Mouse (Mus musculus) stomach, postnatal 0 days (tissue): ENCODE data around the gene Uqcrq. TPM values are rescaled to one million over a fixed set of nuclear protein-coding genes. Genes with fewer than 3 reads are reported as not detected.
"Not testable (repeated sequence)": the region's sequence is repeated elsewhere in the genome, so short reads cannot be mapped to it uniquely, and the experiment has no call there.

ENCODE experiments used
- ATAC-seq: fragments of 200-750 bp; cut with Nextera tagmentation; 2 replicates; pipeline ENCODE4 v1.8.0; 2017; ENCODE audit not compliant: low FRiP score, low TSS enrichment
- DNase-seq: peaks from one replicate; pipeline ENCODE4 v3.0.0-alpha.2; 2016; ENCODE audit warnings: low spot score
- H3K27ac ChIP-seq: fragments of 300-500 bp; sonication (generic); replicated peaks from 2 replicates; pipeline ENCODE4 v1.5.1; 2014; ENCODE audit warnings: mild to moderate bottlenecking, control low read depth
- H3K27me3 ChIP-seq: fragments of 300-500 bp; sonication (generic); 2 replicates; pipeline ENCODE4 v1.6.1; 2014; ENCODE audit warnings: low read length; ENCODE audit not compliant: control insufficient read depth, insufficient read depth
- H3K36me3 ChIP-seq: fragments of 300-500 bp; sonication (generic); 2 replicates; pipeline ENCODE4 v1.6.1; 2014; ENCODE audit warnings: low read length, mixed read lengths; ENCODE audit not compliant: control insufficient read depth, insufficient read depth
- H3K4me1 ChIP-seq: fragments of 300-500 bp; sonication (generic); replicated peaks from 2 replicates; pipeline ENCODE4 v1.6.1; 2014; ENCODE audit warnings: antibody characterized with exemption; ENCODE audit not compliant: control insufficient read depth, insufficient read depth
- H3K4me2 ChIP-seq: fragments of 300-500 bp; sonication (generic); replicated peaks from 2 replicates; pipeline ENCODE4 v1.6.1; 2014; ENCODE audit warnings: low read depth, mild to moderate bottlenecking, control low read depth, moderate library complexity
- H3K4me3 ChIP-seq: fragments of 300-500 bp; sonication (generic); 2 replicates; pipeline ENCODE4 v1.5.1; 2014; ENCODE audit warnings: low read depth, low read length, control low read depth
- H3K9ac ChIP-seq: fragments of 300-500 bp; sonication (generic); 2 replicates; pipeline ENCODE4 v1.6.1; 2014; ENCODE audit warnings: mild to moderate bottlenecking, low read length, control low read depth, mixed read lengths
- H3K9me3 ChIP-seq: fragments of 300-500 bp; sonication (generic); 2 replicates; pipeline ENCODE4 v1.6.1; 2016; ENCODE audit warnings: low read length; ENCODE audit not compliant: control insufficient read depth
- CTCF ChIP-seq: IDR thresholded peaks from 2 replicates; pipeline ENCODE4 v1.5.1; 2016; ENCODE audit warnings: antibody characterized with exemption, low read depth, mild to moderate bottlenecking, moderate library complexity
- EP300 ChIP-seq: optimal IDR thresholded peaks from 2 replicates; pipeline ENCODE3; 2016; ENCODE audit warnings: antibody characterized with exemption
- WGBS: fragments of 180-500 bp; shearing (Covaris S2); extraction: QIAGEN DNeasy Blood & Tissue Kit; methylation state at CpG from one replicate; pipeline ENCODE4 v1.1.7; 2014; 5-methylcytosine and 5-hydroxymethylcytosine counted together
- polyA plus RNA-seq: library from polyadenylated mRNA; unstranded; fragments of >200 nt; fragmentation: Nextera tagmentation; extraction: Ambion mirVana; gene quantifications from 2 replicates; pipeline ENCODE4 v1.2.1, GENCODE M21; 2015

Gene Uqcrq
- polyA plus RNA-seq, 1 experiment from 2014 or later: 973 TPM

GRCm38 (mm10) chr11:53427993-53428715 lies 2.5 kb downstream of the Uqcrq start:
- no peak for TF ChIP-seq EP300
- TF ChIP-seq CTCF: no peak
- no peak for ATAC-seq
- Histone ChIP-seq H3K4me1 (no peaks in the 10 kb centered on the region; the same call in 1 of the 2 replicates), H3K9ac (no peak overlapping the region), H3K27me3 (no peaks in the 10 kb centered on the region), H3K27ac (no peak overlapping the region), H3K4me2 (no peak overlapping the region), H3K36me3 (no peaks in the 10 kb centered on the region), H3K9me3 (no peaks in the 10 kb centered on the region), H3K4me3 (no peak overlapping the region)
- DNase-seq: no peak
- 89% methylated on average over 3 of the region's 3 CpGs for WGBS

- not testable (repeated sequence) for DNase-seq, H3K27ac ChIP-seq, ATAC-seq, H3K36me3 ChIP-seq, H3K9me3 ChIP-seq, H3K4me1 ChIP-seq, H3K9ac ChIP-seq, H3K27me3 ChIP-seq, H3K4me2 ChIP-seq, H3K4me3 ChIP-seq
- WGBS: 83% methylated on average over 3 of the region's 3 CpGs
These were observed 3.7 kb downstream of the Uqcrq start for GRCm38 (mm10) chr11:53426914-53427313.

- Histone ChIP-seq H3K4me3 (no peak overlapping the region), H3K36me3 (no peaks in the 10 kb centered on the region), H3K4me1 (no peaks in the 10 kb centered on the region; the same call in 1 of the 2 replicates), H3K27me3 (no peaks in the 10 kb centered on the region), H3K27ac (no peak overlapping the region), H3K9ac (no peak overlapping the region), H3K4me2 (no peak overlapping the region), H3K9me3 (no peaks in the 10 kb centered on the region)
- ATAC-seq (no peak), DNase-seq (no peak)
- 83% methylated on average over 6 of the region's 6 CpGs for WGBS
- TF ChIP-seq EP300 (no peak), CTCF (no peak)
These were observed 4.8 kb downstream of the Uqcrq start for GRCm38 (mm10) chr11:53425711-53426255.

GRCm38 (mm10) chr11:53425251-53425650 lies 5.4 kb downstream of the Uqcrq start:
- ATAC-seq (no peak), DNase-seq (no peak)
- TF ChIP-seq EP300 (no peak), CTCF (no peak)
- no peak overlapping the region for H3K4me3 ChIP-seq
- H3K27ac ChIP-seq: no peak overlapping the region
- no peak overlapping the region for H3K4me2 ChIP-seq
- H3K36me3 ChIP-seq: no peaks in the 10 kb centered on the region
- H3K9me3 ChIP-seq: no peaks in the 10 kb centered on the region
- 56% methylated on average over 3 of the region's 3 CpGs for WGBS
- no peak overlapping the region for H3K9ac ChIP-seq
- H3K4me1 ChIP-seq: no peaks in the 10 kb centered on the region; the same call in 1 of the 2 replicates
- H3K27me3 ChIP-seq: no peaks in the 10 kb centered on the region

GRCm38 (mm10) chr11:53424826-53425225 lies 5.8 kb downstream of the Uqcrq start:
- no peak overlapping the region for H3K27ac ChIP-seq
- no peaks in the 10 kb centered on the region; the same call in 1 of the 2 replicates for H3K4me1 ChIP-seq
- H3K4me2 ChIP-seq: no peak overlapping the region

GRCm38 (mm10) chr11:53423036-53423435 lies 7.6 kb downstream of the Uqcrq start, which contains the start of gene Leap2:
Leap2 (minus strand) TSS chr11:53423170.
- no peak for TF ChIP-seq EP300
- peak; percentile 8; the same call in 1 of the 2 replicates for TF ChIP-seq CTCF
- DNase-seq: no peak
- Histone ChIP-seq H3K4me1 (no peaks in the 10 kb centered on the region), H3K27me3 (no peaks in the 10 kb centered on the region), H3K4me3 (no peak within 1 kb of the TSS), H3K36me3 (0 out of 2 replicates have a peak, but pooled peaks cover 3% of the 10 kb centered on the region), H3K9ac (no peak within 1 kb of the TSS), H3K9me3 (no peaks in the 10 kb centered on the region), H3K27ac (no peak within 1 kb of the TSS), H3K4me2 (no peak within 1 kb of the TSS)
- no peak for ATAC-seq
- WGBS: 69% methylated on average over 4 of the region's 4 CpGs

More at GRCm38 (mm10) chr11:53424826-53425225, 5.8 kb downstream of the Uqcrq start:
- 46% methylated on average over 2 of the region's 2 CpGs for WGBS
- no peaks in the 10 kb centered on the region for H3K27me3 ChIP-seq
- ATAC-seq (no peak), DNase-seq (no peak)
- H3K4me3 ChIP-seq: no peak overlapping the region
- H3K9me3 ChIP-seq: no peaks in the 10 kb centered on the region
- TF ChIP-seq CTCF: no peak
- TF ChIP-seq EP300: no peak
- no peak overlapping the region for H3K9ac ChIP-seq
- H3K36me3 ChIP-seq: no peaks in the 10 kb centered on the region
